Mouse (Mus musculus) CD4-positive naive resting alpha-beta T cell, adult 57 days (primary cell): ENCODE results near the gene Gm3415. TPM values are rescaled to one million over a fixed set of nuclear protein-coding genes. Genes with fewer than 3 reads are reported as not detected.

Source experiments
- total RNA-seq: library from RNA; stranded (reverse); gene quantifications from one replicate; pipeline ENCODE4 v1.2.4, GENCODE M21; 2023

The Gm3415 gene
- total RNA-seq, result not detected

GRCm38 (mm10) chr5:146555836-146556235, at the start of gene Gm3415:
Gm3415 (plus strand) TSS chr5:146556136.

DNA sequence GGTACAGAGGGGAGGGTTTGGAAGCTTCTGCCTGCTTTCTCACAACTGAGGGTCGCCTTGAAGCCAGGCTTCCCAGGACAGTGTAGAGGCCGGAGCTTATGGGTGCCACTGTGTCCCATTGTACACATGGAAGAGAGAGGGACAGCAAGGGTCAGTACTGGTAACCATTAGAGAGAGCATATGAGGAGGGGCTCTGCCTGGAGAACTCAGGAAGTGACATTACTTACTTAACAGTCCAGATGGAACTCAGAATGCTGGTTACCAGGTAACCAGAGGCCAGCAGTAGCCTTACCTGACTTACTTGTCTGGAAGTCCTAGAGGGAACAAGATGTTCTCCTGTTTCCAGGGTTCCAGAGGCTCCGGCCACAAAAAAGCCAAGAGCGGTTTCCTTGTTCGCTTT, 42.1 kb upstream of the Gm3415 start, which contains the start of gene Gm3402:
Gm3402 (plus strand) TSS at position 301 of the 400 bp plus-strand sequence.

DNA sequence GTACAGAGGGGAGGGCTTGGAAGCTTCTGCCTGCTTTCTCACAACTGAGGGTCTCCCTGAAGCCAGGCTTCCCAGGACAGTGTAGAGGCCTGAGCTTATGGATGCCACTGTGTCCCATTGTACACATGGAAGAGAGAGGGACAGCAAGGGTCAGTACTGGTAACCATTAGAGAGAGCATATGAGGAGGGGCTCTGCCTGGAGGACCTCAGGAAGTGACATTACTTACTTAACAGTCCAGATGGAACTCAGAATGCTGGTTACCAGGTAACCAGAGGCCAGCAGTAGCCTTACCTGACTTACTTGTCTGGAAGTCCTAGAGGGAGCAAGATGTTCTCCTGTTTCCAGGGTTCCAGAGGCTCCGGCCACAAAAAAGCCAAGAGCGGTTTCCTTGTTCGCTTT, 30.4 kb upstream of the Gm3415 start, which contains the start of gene Gm3404:
Gm3404 (plus strand) TSS at position 301 of the 400 bp plus-strand sequence.

DNA sequence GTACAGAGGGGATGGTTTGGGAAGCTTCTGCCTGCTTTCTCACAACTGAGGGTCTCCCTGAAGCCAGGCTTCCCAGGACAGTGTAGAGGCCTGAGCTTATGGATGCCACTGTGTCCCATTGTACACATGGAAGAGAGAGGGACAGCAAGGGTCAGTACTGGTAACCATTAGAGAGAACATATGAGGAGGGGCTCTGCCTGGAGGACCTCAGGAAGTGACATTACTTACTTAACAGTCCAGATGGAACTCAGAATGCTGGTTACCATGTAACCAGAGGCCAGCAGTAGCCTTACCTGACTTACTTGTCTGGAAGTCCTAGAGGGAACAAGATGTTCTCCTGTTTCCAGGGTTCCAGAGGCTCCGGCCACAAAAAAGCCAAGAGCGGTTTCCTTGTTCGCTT, 18.6 kb upstream of the Gm3415 start, which contains the start of gene Gm3409:
Gm3409 (plus strand) TSS at position 301 of the 400 bp plus-strand sequence.

GRCm38 (mm10) chr5:146584478-146585306, 28.8 kb downstream of the Gm3415 start, which contains the start of gene Gpr12:
Gpr12 (minus strand) TSS chr5:146585239.

Other genes starting within 250 kb of the Gm3415 start
- not detected for gene Wasf3, start 171.2 kb upstream of the Gm3415 start, total RNA-seq
- gene Gm6408, start 74.2 kb upstream of the Gm3415 start, total RNA-seq, result not detected
- gene Gm6370, start 64.8 kb upstream of the Gm3415 start, total RNA-seq, result not detected
- not detected for gene 4930449I24Rik, start 53.7 kb upstream of the Gm3415 start, total RNA-seq
- gene Gm3402, start 42.0 kb upstream of the Gm3415 start, total RNA-seq, result not detected
- gene Gm3404, start 30.3 kb upstream of the Gm3415 start, total RNA-seq, result not detected
- gene Gm3409, start 18.5 kb upstream of the Gm3415 start, total RNA-seq, result not detected
- gene Gpr12, start 29.1 kb downstream of the Gm3415 start, total RNA-seq, result not detected
- gene Usp12, start 238.9 kb downstream of the Gm3415 start, total RNA-seq, result 44.6 TPM